Mouse (Mus musculus) forebrain, embryonic 16.5 days (tissue): ENCODE data around the gene C87436. TPM values are rescaled to one million over a fixed set of nuclear protein-coding genes. Genes with fewer than 3 reads are reported as not detected.

ENCODE experiments used
- ATAC-seq: fragments of 200-750 bp; cut with Nextera tagmentation; 2 replicates; pipeline ENCODE4 v1.8.0; 2017; ENCODE audit warnings: mild to moderate bottlenecking, moderate library complexity
- H3K27ac ChIP-seq: fragments of 300-500 bp; sonication (generic); 2 replicates; pipeline ENCODE4 v1.5.1; 2014; ENCODE audit warnings: low read length, control low read depth
- H3K27me3 ChIP-seq: fragments of 300-500 bp; sonication (generic); replicated peaks from 2 replicates; pipeline ENCODE4 v1.6.1; 2014; ENCODE audit warnings: low read length; ENCODE audit not compliant: control insufficient read depth, insufficient read depth
- H3K36me3 ChIP-seq: fragments of 300-500 bp; sonication (generic); 2 replicates; pipeline ENCODE4 v1.6.1; 2014; ENCODE audit not compliant: control insufficient read depth, insufficient read depth
- H3K4me1 ChIP-seq: fragments of 300-500 bp; sonication (generic); replicated peaks from 2 replicates; pipeline ENCODE4 v1.6.1; 2014; ENCODE audit warnings: low read length; ENCODE audit not compliant: control insufficient read depth, insufficient read depth
- H3K4me2 ChIP-seq: fragments of 300-500 bp; sonication (generic); 2 replicates; pipeline ENCODE4 v1.6.1; 2014; ENCODE audit warnings: mild to moderate bottlenecking, low read length, control low read depth
- H3K4me3 ChIP-seq: fragments of 300-500 bp; sonication (generic); replicated peaks from 2 replicates; pipeline ENCODE4 v1.5.1; 2014; ENCODE audit warnings: mild to moderate bottlenecking, low read length, control low read depth
- H3K9ac ChIP-seq: fragments of 300-500 bp; sonication (generic); replicated peaks from 2 replicates; pipeline ENCODE4 v1.6.1; 2014; ENCODE audit warnings: low read depth, low read length, control low read depth
- H3K9me3 ChIP-seq: fragments of 300-500 bp; sonication (generic); 2 replicates; pipeline ENCODE4 v1.6.1; 2016; ENCODE audit warnings: low read length; ENCODE audit not compliant: control insufficient read depth
- WGBS: fragments of 180-500 bp; shearing (Covaris S2); extraction: QIAGEN DNeasy Blood & Tissue Kit; methylation state at CpG from one replicate; pipeline ENCODE4 v1.1.7; 2014; 5-methylcytosine and 5-hydroxymethylcytosine counted together
- polyA plus RNA-seq: library from polyadenylated mRNA; unstranded; fragments of >200 nt; fragmentation: Nextera tagmentation; extraction: Ambion mirVana; gene quantifications from 2 replicates; pipeline ENCODE4 v1.2.1, GENCODE M21; 2015

C87436 gene
- polyA plus RNA-seq, 1 experiment from 2014 or later = 34.2 TPM

- H3K4me2 ChIP-seq = peak overlapping the region; percentile 64
- no peaks in the 10 kb centered on the region for H3K27me3 ChIP-seq
- no peak; the same call in 1 of the 2 replicates for ATAC-seq
- H3K4me3 ChIP-seq = peak overlapping the region; percentile 92
- H3K4me1 ChIP-seq = peaks cover 29% of the 10 kb centered on the region
- H3K27ac ChIP-seq = peak overlapping the region; percentile 91
- no peaks in the 10 kb centered on the region for H3K36me3 ChIP-seq
- peak overlapping the region; percentile 99 for H3K9ac ChIP-seq
- WGBS = 5% methylated on average over 14 of the region's 14 CpGs
- H3K9me3 ChIP-seq = no peaks in the 10 kb centered on the region
These were observed 40.8 kb upstream of the C87436 start for GRCm38 (mm10) chr6:86397257-86397980.

GRCm38 (mm10) chr6:86398986-86399385, 39.2 kb upstream of the C87436 start:
- no peaks in the 10 kb centered on the region for H3K9me3 ChIP-seq
- no peak overlapping the region for H3K4me2 ChIP-seq
- H3K9ac ChIP-seq = no peak overlapping the region
- no peaks in the 10 kb centered on the region for H3K36me3 ChIP-seq
- no peak overlapping the region for H3K4me3 ChIP-seq
- peaks cover 29% of the 10 kb centered on the region for H3K4me1 ChIP-seq
- no peaks in the 10 kb centered on the region for H3K27me3 ChIP-seq
- 74% methylated on average over 2 of the region's 2 CpGs for WGBS
- no peak for ATAC-seq
- H3K27ac ChIP-seq = no peak overlapping the region

DNA sequence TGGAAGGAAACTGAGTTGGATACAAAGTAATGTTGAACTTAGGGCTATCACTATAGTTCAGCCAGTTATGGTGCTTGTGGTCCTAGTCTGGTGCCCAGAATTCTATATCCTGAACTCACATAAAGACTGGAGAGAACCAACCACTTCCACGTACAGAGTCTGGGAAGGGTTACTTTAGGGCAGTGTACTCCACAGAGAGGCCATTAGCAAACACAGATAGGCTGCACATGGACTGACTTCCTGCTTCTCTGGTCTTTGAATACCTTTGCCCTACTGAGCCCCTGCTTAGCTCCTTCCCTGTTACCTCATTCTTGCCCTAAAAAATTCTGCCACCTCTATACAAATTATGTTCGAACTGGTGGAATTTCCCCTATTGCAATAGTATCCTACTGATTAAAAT, 38.2 kb upstream of the C87436 start:
- no peaks in the 10 kb centered on the region for H3K27me3 ChIP-seq
- WGBS = 87% methylated on average over 2 of the region's 2 CpGs
- H3K36me3 ChIP-seq = no peaks in the 10 kb centered on the region
- H3K9me3 ChIP-seq = no peaks in the 10 kb centered on the region
- no peak overlapping the region for H3K9ac ChIP-seq
- no peak overlapping the region for H3K4me2 ChIP-seq
- H3K4me3 ChIP-seq = no peak overlapping the region
- H3K4me1 ChIP-seq = peaks cover 21% of the 10 kb centered on the region
- no peak for ATAC-seq
- H3K27ac ChIP-seq = no peak overlapping the region

DNA sequence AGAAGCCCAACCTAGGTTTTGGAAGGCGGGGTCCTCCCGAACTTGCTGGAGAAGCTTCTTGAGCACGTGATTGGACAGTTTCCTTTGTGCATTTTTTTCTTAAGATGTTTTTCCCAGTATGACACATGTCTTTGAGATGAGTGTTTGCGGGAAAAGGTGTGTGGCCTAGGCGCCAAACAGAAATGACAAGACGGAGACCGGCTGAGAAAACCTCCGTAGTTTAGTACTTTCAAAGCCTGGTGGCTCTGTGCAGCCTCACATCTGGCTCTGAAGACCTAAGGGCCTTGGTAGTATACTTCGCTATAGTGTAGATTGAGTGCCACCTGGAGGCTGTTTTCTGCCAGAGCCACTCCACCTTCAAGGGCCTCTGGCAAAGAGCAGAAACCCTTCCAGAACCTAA, 37.2 kb upstream of the C87436 start:
- Histone ChIP-seq H3K4me1 (peaks cover 11% of the 10 kb centered on the region), H3K4me2 (peak overlapping the region; percentile 37), H3K4me3 (peak overlapping the region; percentile 13; the same call in 1 of the 2 replicates), H3K27ac (no peak overlapping the region), H3K9ac (no peak overlapping the region), H3K27me3 (no peaks in the 10 kb centered on the region), H3K36me3 (no peaks in the 10 kb centered on the region), H3K9me3 (no peaks in the 10 kb centered on the region)
- 7% methylated on average over 9 of the region's 9 CpGs for WGBS
- ATAC-seq = no peak

GRCm38 (mm10) chr6:86402681-86403607, 35.2 kb upstream of the C87436 start:
- Histone ChIP-seq H3K27ac (no peak overlapping the region), H3K9ac (peak overlapping the region; percentile 35; the same call in 1 of the 2 replicates), H3K9me3 (no peaks in the 10 kb centered on the region), H3K4me2 (peak overlapping the region; percentile 55), H3K36me3 (no peaks in the 10 kb centered on the region), H3K4me3 (peak overlapping the region; percentile 85), H3K27me3 (no peaks in the 10 kb centered on the region), H3K4me1 (peaks cover 16% of the 10 kb centered on the region)
- no peak for ATAC-seq
- 40% methylated on average over 12 of the region's 12 CpGs for WGBS

- peak; percentile 74 for ATAC-seq
- peak overlapping the region; percentile 100 for H3K27ac ChIP-seq
- no peaks in the 10 kb centered on the region for H3K36me3 ChIP-seq
- WGBS = under 1% methylated on average over 15 of the region's 15 CpGs
- H3K4me1 ChIP-seq = peaks cover 16% of the 10 kb centered on the region
- H3K27me3 ChIP-seq = no peaks in the 10 kb centered on the region
- H3K9ac ChIP-seq = peak overlapping the region; percentile 100; the same call in 1 of the 2 replicates
- H3K4me2 ChIP-seq = peak overlapping the region; percentile 55
- H3K9me3 ChIP-seq = no peaks in the 10 kb centered on the region
- H3K4me3 ChIP-seq = peak overlapping the region; percentile 85
These were observed 34.5 kb upstream of the C87436 start for GRCm38 (mm10) chr6:86403728-86404099.

DNA sequence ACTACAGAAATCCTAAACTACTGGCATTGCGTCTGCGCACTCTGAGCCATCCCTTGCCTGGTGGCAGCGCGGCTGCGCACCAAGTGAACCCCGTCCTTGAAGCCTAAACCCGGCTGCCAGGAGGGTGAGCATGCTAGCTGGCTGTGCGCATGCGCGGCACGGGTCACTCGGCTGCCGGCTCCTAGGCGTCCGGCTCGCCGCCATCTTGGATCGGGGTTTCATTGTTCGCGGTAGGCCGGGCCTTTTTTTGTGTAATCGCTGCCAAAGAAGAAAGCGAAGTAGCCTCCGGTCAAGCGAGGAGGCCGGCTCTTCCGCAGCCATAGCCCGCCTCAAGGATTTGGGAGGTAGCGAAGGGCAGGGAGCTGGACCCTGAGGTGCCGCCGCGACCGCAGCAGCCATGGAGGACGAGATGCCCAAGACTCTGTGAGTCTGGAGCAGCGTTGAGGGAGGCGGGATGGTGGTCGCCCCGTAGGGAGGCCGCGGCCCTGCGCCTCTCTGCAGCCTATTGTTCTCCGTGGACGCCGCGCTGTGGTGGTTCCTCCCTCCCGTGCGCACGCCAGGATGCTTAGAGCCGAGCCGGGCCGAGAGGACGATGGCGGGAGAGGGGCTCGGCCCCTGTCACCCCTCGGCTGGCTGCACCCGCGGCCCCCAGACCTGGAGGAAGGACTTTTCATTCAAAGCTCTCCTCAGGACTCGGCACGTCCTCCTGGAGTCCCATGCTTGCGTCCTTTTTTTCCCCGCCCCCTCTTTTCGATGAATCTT, 33.9 kb upstream of the C87436 start, which contains the start of gene Tia1:
Gene Tia1 (plus strand): TSS at position 120 of the 762 bp plus-strand sequence.
- no peaks in the 10 kb centered on the region for H3K27me3 ChIP-seq
- H3K36me3 ChIP-seq = no peaks in the 10 kb centered on the region
- H3K4me3 ChIP-seq = peak within 1 kb of the TSS; percentile 85
- peak within 1 kb of the TSS; percentile 100 for H3K27ac ChIP-seq
- peak within 1 kb of the TSS; percentile 89 for H3K4me2 ChIP-seq
- peak within 1 kb of the TSS; percentile 100 for H3K9ac ChIP-seq
- ATAC-seq = peak; percentile 98
- under 1% methylated on average over 60 of the region's 62 CpGs for WGBS
- H3K4me1 ChIP-seq = peaks cover 16% of the 10 kb centered on the region
- H3K9me3 ChIP-seq = no peaks in the 10 kb centered on the region

GRCm38 (mm10) chr6:86404996-86405395, 33.2 kb upstream of the C87436 start:
- H3K9me3 ChIP-seq = no peaks in the 10 kb centered on the region
- under 1% methylated on average over 11 of the region's 11 CpGs for WGBS
- peak overlapping the region; percentile 100 for H3K9ac ChIP-seq
- peak overlapping the region; percentile 85 for H3K4me3 ChIP-seq
- H3K27ac ChIP-seq = peak overlapping the region; percentile 100
- H3K4me2 ChIP-seq = peak overlapping the region; percentile 89
- H3K27me3 ChIP-seq = no peaks in the 10 kb centered on the region
- no peak for ATAC-seq
- H3K4me1 ChIP-seq = peaks cover 20% of the 10 kb centered on the region
- H3K36me3 ChIP-seq = no peaks in the 10 kb centered on the region
